Mouse (Mus musculus) layer of hippocampus, adult 8-10 months (tissue): Measurements from ENCODE around the gene Chadl. TPM values are rescaled to one million over a fixed set of nuclear protein-coding genes. Genes with fewer than 3 reads are reported as not detected.

ENCODE experiments used
- DNase-seq, 2 experiments: peaks; one replicate each; pipeline ENCODE4 v3.0.0; 2022; ENCODE audit warnings: low spot score in 2 of 2
- total RNA-seq, 4 experiments: library from RNA; stranded (reverse); gene quantifications; 2 replicates each; pipeline ENCODE4 v1.2.4; 2022

The Chadl gene
- total RNA-seq, 4 experiments from 2014 or later, result 9.9 to 14.4 (median 10.6) TPM

- DNase-seq, result no peak
These were observed 3.5 kb upstream of the Chadl start for GRCm38 (mm10) chr15:81700601-81701000.

DNA sequence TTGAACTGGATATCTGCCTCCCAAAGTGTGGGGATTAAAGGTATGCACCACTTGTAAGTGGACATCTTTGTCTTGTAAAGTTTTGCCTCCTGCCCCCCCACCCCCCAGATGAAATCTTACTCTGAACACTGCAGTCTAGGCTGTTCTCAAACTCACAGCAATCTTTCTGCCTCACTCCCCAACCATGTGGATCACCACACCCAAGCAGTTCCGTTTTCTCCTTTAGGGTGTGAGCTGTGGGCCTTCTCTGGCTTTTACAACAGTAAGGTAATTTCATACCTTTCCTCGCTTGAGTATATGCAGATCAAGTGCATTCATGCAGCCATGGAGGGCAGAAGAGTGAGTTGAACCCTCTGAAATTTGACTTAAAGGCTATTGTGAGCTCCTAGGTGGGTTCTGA, 3.1 kb upstream of the Chadl start:
- no peak for DNase-seq

DNA sequence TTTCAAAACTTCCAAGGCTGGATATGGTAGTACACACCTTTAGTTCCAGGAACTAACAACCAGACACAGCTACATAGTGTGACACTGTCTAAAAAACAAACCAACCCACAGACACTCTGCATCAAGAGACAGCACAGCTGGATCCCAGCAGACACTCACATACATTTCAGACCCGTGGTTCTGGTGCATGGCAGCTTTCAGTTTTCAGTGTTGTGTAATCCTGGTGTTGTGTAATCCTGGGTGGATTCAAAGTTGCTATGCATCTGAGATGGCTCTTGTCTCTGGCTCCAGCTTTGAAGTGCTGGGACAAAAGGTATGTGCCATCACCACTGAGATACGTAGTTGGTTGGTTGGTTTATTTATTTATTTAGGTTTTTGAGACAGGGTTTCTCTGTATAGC, 1.4 kb upstream of the Chadl start:
- DNase-seq, result no peak

GRCm38 (mm10) chr15:81697847-81698246, 760 bp upstream of the Chadl start:
- peak in 1 of 2 experiments; percentile 28 for DNase-seq

DNA sequence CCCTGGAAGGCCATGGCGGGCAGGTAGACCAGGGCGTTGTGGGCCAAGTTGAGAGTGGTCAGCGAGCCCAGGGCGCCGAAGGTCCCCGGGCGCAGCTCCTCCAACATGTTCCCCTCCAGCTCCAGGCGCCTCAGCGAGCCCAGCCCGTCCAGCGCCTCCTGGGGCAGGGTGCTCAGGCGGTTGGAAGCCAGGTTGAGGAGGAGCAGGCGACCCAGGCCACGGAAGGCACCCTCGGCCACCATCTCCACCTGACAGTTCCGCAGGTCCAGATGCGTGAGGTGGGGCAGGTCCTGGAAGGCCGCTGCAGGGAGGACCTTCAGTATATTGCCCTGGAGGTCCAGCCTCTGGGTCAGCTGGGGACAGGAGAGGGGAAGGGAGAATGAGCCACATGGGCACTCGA, 2.2 kb downstream of the Chadl start:
- DNase-seq, result no peak

GRCm38 (mm10) chr15:81693967-81694881, 2.9 kb downstream of the Chadl start:
- DNase-seq, result peak; percentile 40 to 64

DNA sequence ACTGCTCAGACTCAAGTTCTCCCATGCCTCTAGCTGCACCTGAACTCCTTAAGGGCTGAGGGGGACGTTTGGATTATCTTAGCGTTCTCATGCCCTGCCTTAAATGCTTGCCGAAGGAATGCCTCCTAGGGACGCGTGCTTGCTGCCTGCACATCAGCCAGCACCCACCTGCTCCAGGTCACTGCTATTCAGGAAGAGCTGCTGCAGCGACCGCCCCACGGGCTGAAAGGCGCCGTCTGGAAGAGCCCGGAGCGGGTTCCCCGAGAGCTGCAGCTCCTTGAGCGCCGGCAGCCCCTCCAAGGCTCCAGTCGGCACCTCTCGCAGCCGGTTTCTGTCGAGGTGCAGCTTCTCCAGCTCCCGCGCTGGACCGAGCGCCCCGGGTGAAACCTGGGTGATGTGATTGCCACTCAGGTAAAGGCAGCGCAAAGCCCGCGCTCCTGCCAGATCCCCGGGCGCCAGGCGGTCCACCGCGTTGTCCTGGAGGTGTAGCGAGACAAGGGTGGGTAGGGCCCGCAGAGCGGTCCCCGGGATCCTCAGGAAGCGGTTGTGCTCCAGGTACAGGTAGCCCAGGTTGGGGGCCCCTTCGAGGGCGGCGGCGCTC, 3.6 kb downstream of the Chadl start:
- no peak for DNase-seq

DNA sequence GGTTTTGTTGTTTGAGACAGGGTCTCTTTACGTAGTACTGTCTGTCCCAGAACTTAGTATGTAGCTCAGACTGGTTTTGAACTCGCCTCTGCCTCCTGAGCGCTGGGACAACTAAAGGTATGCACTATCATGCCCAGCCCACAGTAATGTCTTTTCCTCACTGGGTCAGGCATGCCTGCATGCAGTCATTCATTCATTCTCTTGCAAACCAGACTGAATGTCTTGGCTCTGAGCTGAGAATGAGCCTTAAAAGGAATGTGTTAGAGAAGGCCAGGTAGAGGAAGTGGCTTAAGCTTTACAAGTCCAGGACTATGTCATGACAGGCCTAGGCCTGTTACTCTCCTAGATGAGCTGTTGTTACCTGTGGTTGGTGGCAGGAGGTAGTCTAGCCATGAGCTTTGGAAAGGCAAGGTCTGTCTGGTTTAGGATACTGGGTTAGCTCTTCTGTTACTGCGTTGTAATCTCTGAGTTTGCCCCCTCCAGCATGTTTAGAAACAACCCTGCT, 16.7 kb downstream of the Chadl start:
- no peak for DNase-seq

- no peak for DNase-seq
These were observed 20.4 kb downstream of the Chadl start for GRCm38 (mm10) chr15:81676637-81677036.

GRCm38 (mm10) chr15:81670231-81670640, 26.9 kb downstream of the Chadl start:
- DNase-seq, result peak in 1 of 2 experiments; percentile 36

GRCm38 (mm10) chr15:81666957-81667356, 30.1 kb downstream of the Chadl start:
- no peak for DNase-seq

DNA sequence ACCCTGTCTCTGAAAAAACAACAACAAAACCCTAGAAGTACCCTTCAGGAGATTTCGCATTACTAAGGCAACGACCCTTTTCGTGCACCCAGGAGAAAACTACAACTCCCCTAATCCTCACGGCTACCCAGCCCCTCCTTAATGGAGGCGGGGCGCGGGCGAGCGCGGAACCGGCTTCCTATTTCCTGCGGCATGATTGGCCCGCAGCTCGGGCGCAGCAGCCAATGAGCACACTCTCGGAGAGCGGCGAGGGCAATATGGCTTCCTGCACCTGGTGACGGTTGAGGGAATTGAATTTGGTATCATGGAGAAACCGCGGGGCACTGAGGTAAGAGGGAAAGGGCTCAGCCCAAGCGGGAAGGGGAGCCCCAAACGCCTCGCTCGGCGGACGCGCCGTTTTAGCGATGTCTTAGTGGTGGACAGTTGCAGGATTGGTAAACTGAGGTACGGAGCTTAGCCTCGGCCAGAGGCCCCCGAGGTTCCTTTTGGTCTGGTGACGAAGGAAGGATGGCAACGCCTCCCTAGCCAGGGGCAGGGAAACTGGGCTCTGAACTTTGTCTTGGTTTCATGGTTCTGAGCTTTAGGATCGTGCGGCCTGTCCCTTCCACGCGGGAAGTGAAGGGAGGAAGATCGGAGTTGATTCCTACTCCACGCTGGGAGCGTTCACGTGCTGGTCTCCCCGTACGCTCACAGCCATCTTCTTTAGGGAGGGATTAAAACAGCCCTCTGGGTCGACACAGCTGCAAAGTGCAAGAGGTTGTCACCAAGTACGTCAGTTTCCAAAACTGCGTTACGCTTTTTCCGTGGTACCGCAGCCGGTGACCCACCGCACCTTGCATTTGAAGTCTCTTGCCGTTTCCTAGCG, 33.2 kb downstream of the Chadl start, which contains the start of gene L3mbtl2:
Gene L3mbtl2, plus strand, starts transcription at position 193 of the 865 bp plus-strand sequence.
- DNase-seq, result peak; percentile 89 to 91

DNA sequence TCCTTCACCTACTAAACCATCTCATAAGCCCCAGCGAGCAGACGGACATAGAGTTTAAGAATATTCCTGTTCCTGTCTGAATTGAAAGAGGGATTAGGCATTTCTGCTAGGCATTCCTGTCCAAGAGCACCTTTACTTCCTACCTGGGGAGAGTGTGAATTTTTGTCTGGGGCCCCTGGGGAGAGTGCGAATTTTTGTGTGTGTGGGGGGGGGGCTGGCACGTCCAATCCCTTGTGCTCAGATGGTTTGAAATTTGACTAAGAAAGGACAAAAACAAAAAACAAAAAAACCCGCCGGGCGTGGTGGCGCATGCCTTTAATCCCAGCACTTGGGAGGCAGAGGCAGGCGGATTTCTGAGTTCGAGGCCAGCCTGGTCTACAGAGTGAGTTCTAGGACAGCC, 33.8 kb downstream of the Chadl start:
- no peak for DNase-seq

DNA sequence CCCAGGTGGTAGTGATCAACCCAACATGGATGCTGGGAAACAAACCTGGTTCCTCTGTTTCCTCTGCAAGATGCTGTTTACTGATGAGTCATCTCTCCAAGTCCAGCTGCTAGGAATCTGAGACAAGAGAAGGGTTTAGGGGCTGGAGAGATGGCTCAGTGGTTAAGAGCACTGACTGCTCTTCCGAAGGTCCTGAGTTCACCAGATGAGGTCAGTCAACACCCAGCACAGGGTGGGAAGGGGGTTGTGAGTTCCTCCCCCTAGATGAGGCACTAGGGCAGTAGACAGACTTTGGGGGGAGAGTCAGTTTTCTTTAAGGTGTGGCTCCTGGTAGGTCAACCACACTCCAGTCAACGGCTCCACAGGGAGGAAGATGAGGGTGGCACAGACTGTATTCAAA, 35.4 kb downstream of the Chadl start:
- DNase-seq, result no peak

- no peak for DNase-seq
These were observed 46.5 kb downstream of the Chadl start for GRCm38 (mm10) chr15:81650636-81651035.

GRCm38 (mm10) chr15:81649516-81650455, 47.3 kb downstream of the Chadl start:
- no peak for DNase-seq
